Mouse (Mus musculus) midbrain, postnatal 0 days (tissue): Measurements from ENCODE around the gene Iqcn. TPM values are rescaled to one million over a fixed set of nuclear protein-coding genes. Genes with fewer than 3 reads are reported as not detected.
A peak's percentile ranks its signal among the peaks of the same experiment; 100 is the strongest.

Experiments
- ATAC-seq: fragments of 200-750 bp; cut with Nextera tagmentation; 2 replicates; pipeline ENCODE4 v1.8.0; 2017; ENCODE audit warnings: moderate number of reproducible peaks, mild to moderate bottlenecking, moderate TSS enrichment, moderate library complexity; ENCODE audit not compliant: low FRiP score
- DNase-seq: peaks from one replicate; pipeline ENCODE4 v3.0.0-alpha.2; 2015; ENCODE audit warnings: low spot score
- H3K27ac ChIP-seq: fragments of 300-500 bp; sonication (generic); 2 replicates; pipeline ENCODE4 v1.5.1; 2014; ENCODE audit warnings: low read depth, mild to moderate bottlenecking, low read length, mixed read lengths
- H3K27me3 ChIP-seq: fragments of 300-500 bp; sonication (generic); 2 replicates; pipeline ENCODE4 v1.6.1; 2014; ENCODE audit warnings: low read length, control low read depth, mixed read lengths; ENCODE audit not compliant: insufficient read depth
- H3K36me3 ChIP-seq: fragments of 300-500 bp; sonication (generic); 2 replicates; pipeline ENCODE4 v1.6.1; 2014; ENCODE audit warnings: low read length, control low read depth, mixed read lengths; ENCODE audit not compliant: insufficient read depth
- H3K4me1 ChIP-seq: fragments of 300-500 bp; sonication (generic); 2 replicates; pipeline ENCODE4 v1.6.1; 2014; ENCODE audit warnings: mild to moderate bottlenecking, control low read depth, antibody characterized with exemption, low read length, mixed read lengths; ENCODE audit not compliant: insufficient read depth
- H3K4me2 ChIP-seq: fragments of 300-500 bp; sonication (generic); 2 replicates; pipeline ENCODE4 v1.6.1; 2014; ENCODE audit warnings: low read depth, mild to moderate bottlenecking, low read length, mixed read lengths; ENCODE audit not compliant: poor library complexity, severe bottlenecking
- H3K4me3 ChIP-seq: fragments of 300-500 bp; sonication (generic); 2 replicates; pipeline ENCODE4 v1.5.1; 2014; ENCODE audit warnings: low read depth, mild to moderate bottlenecking, low read length, moderate library complexity
- H3K9ac ChIP-seq: fragments of 300-500 bp; sonication (generic); replicated peaks from 2 replicates; pipeline ENCODE4 v1.6.1; 2014; ENCODE audit warnings: mild to moderate bottlenecking, low read length, moderate library complexity, mixed read lengths; ENCODE audit not compliant: poor library complexity, severe bottlenecking
- H3K9me3 ChIP-seq: fragments of 300-500 bp; sonication (generic); 2 replicates; pipeline ENCODE4 v1.6.1; 2016; ENCODE audit warnings: low read length, control low read depth
- CTCF ChIP-seq: IDR thresholded peaks from 2 replicates; pipeline ENCODE4 v1.5.1; 2016; ENCODE audit warnings: antibody characterized with exemption, mild to moderate bottlenecking
- WGBS: fragments of 180-500 bp; shearing (Covaris S2); extraction: QIAGEN DNeasy Blood & Tissue Kit; methylation state at CpG from one replicate; pipeline ENCODE4 v1.1.7; 2014; 5-methylcytosine and 5-hydroxymethylcytosine counted together
- polyA plus RNA-seq: library from polyadenylated mRNA; unstranded; fragments of >200 nt; fragmentation: Nextera tagmentation; extraction: Ambion mirVana; gene quantifications from 2 replicates; pipeline ENCODE4 v1.2.1, GENCODE M21; 2015
- total RNA-seq: library from RNA; depleted of rRNA; stranded (reverse); fragments of >200 nt; gene quantifications from 2 replicates; pipeline ENCODE4 v1.2.3, GENCODE M21; 2014

Iqcn gene
- total and polyA plus RNA-seq, 2 experiments from 2014 or later: 0.06 to 0.22 TPM

- H3K9ac ChIP-seq: 0 out of 2 replicates have a peak overlapping the region, but pooled peaks have one; percentile 3
- H3K27me3 ChIP-seq: peaks cover 41% of the 10 kb centered on the region
- H3K4me1 ChIP-seq: peaks cover 4% of the 10 kb centered on the region; the same call in 1 of the 2 replicates
- peak overlapping the region; percentile 49 for H3K4me2 ChIP-seq
- TF ChIP-seq CTCF: no peak
- H3K36me3 ChIP-seq: no peaks in the 10 kb centered on the region
- ATAC-seq: peak; percentile 40
- DNase-seq: peak; percentile 59
- H3K9me3 ChIP-seq: no peaks in the 10 kb centered on the region
- 3% methylated on average over 48 of the region's 48 CpGs for WGBS
- no peak overlapping the region for H3K27ac ChIP-seq
- peak overlapping the region; percentile 31 for H3K4me3 ChIP-seq
Observed at GRCm38 (mm10) chr8:70743656-70744590, 40.7 kb downstream of the Iqcn start.

DNA sequence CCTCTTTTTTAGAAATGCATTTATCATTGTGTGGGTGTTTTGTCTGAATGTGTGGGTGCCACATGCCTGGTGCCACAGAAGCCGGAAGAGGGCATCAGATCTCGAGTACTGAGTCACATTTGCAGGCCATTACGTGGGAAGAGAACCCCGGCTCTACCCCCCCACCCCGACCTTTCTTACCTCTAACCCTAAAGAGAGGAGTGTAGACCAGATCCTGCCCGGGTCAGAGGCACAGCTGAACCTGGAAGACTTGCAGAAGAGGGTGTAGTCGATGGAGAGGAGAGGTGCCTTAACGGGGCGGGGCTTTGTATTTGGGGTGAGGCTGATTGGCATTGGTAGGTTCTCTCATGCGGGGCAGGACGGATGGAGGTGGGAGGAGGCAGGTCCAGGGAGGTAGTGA lies 41.5 kb downstream of the Iqcn start:
- no peak for ATAC-seq
- H3K4me2 ChIP-seq: no peak overlapping the region
- H3K9ac ChIP-seq: no peak overlapping the region
- H3K4me3 ChIP-seq: no peak overlapping the region
- DNase-seq: no peak
- no peaks in the 10 kb centered on the region for H3K36me3 ChIP-seq
- no peak for TF ChIP-seq CTCF
- 60% methylated on average over 11 of the region's 11 CpGs for WGBS
- H3K27me3 ChIP-seq: peaks cover 43% of the 10 kb centered on the region
- no peaks in the 10 kb centered on the region for H3K9me3 ChIP-seq
- peaks cover 4% of the 10 kb centered on the region; the same call in 1 of the 2 replicates for H3K4me1 ChIP-seq
- no peak overlapping the region for H3K27ac ChIP-seq

GRCm38 (mm10) chr8:70745691-70746220 lies 42.5 kb downstream of the Iqcn start:
- WGBS: 62% methylated on average over 19 of the region's 19 CpGs
- Histone ChIP-seq H3K4me3 (no peak overlapping the region), H3K4me2 (no peak overlapping the region), H3K36me3 (no peaks in the 10 kb centered on the region), H3K4me1 (peaks cover 4% of the 10 kb centered on the region; the same call in 1 of the 2 replicates), H3K9me3 (no peaks in the 10 kb centered on the region), H3K27me3 (peaks cover 45% of the 10 kb centered on the region), H3K27ac (no peak overlapping the region), H3K9ac (no peak overlapping the region)
- DNase-seq: no peak
- no peak for TF ChIP-seq CTCF
- ATAC-seq: no peak

- TF ChIP-seq CTCF: no peak
Observed at GRCm38 (mm10) chr8:70746676-70747075, 43.4 kb downstream of the Iqcn start.

DNA sequence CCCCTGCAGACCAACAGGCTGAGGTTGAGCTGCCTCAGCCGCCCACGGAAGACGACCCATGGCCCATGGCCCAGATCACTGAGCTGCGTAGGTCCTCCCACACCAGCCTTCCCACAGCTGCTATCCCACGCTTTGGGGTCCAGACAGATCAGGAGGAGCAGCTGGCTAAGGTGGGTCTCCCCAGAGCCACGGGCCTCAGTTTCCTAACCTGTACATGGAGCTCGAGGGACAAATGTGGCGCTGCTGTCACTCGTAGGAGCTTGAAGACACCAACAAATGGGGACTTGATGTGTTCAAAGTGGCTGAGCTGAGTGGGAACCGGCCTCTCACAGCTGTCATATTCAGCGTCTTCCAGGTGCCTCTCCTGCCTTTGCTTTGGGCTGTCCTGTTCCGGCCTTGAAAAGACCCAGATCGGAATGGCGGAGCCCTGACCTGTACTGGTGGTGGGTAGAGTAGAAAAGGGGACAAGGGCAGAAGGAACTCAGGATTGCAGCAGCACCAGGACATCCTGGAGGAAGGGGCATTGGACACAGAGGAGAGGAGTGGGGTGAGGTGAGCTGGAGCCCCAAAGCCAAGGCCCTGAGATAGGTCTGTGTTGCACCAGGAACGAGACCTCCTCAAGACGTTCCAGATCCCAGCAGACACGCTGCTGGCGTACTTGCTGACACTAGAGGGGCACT lies 44.1 kb downstream of the Iqcn start:
- no peaks in the 10 kb centered on the region for H3K9me3 ChIP-seq
- H3K27ac ChIP-seq: no peak overlapping the region
- no peak overlapping the region for H3K4me3 ChIP-seq
- ATAC-seq: no peak
- no peak overlapping the region for H3K4me2 ChIP-seq
- no peaks in the 10 kb centered on the region for H3K36me3 ChIP-seq
- TF ChIP-seq CTCF: no peak
- H3K9ac ChIP-seq: no peak overlapping the region
- peaks cover 42% of the 10 kb centered on the region for H3K27me3 ChIP-seq
- 83% methylated on average over 18 of the region's 18 CpGs for WGBS
- no peak for DNase-seq
- H3K4me1 ChIP-seq: peaks cover 4% of the 10 kb centered on the region; the same call in 1 of the 2 replicates

More at GRCm38 (mm10) chr8:70746676-70747075, 43.4 kb downstream of the Iqcn start:
- DNase-seq (no peak), ATAC-seq (no peak)
- WGBS: 82% methylated on average over 9 of the region's 9 CpGs
- Histone ChIP-seq H3K4me2 (no peak overlapping the region), H3K9me3 (no peaks in the 10 kb centered on the region), H3K27ac (no peak overlapping the region), H3K27me3 (peaks cover 45% of the 10 kb centered on the region), H3K36me3 (no peaks in the 10 kb centered on the region), H3K4me3 (no peak overlapping the region), H3K4me1 (peaks cover 4% of the 10 kb centered on the region; the same call in 1 of the 2 replicates), H3K9ac (no peak overlapping the region)
